Mouse (Mus musculus) T-helper 2 cell (primary cell): ENCODE data around the gene Esrrg.

Experiments
- in situ Hi-C: fragments of 300-600 bp; cut with MboI, MseI; formaldehyde crosslinking; loops from one replicate; pipeline ENCODE4 v1.15.1; 2025; ENCODE audit warnings: high pct_unique_total_duplicates

Gene Esrrg

GRCm38 (mm10) chr1:188152011-188152410 lies 543.4 kb downstream of the Esrrg start:
- in situ Hi-C loops: no loop called here

GRCm38 (mm10) chr1:188153665-188154064 lies 545.1 kb downstream of the Esrrg start:
- in situ Hi-C loops: no loop called here

GRCm38 (mm10) chr1:188154466-188155110 lies 546.0 kb downstream of the Esrrg start:
- in situ Hi-C loops: no loop called here

- in situ Hi-C loops: no loop called here
These were observed 546.7 kb downstream of the Esrrg start for GRCm38 (mm10) chr1:188155135-188155779.

GRCm38 (mm10) chr1:188156520-188156919 lies 547.9 kb downstream of the Esrrg start:
- in situ Hi-C loops: no loop called here

GRCm38 (mm10) chr1:188157237-188157955 lies 548.8 kb downstream of the Esrrg start:
- in situ Hi-C loops: no loop called here

GRCm38 (mm10) chr1:188158675-188159074 lies 550.1 kb downstream of the Esrrg start:
- in situ Hi-C loops: no loop called here

GRCm38 (mm10) chr1:188159108-188159507 lies 550.5 kb downstream of the Esrrg start:
- in situ Hi-C loops: no loop called here

GRCm38 (mm10) chr1:188163058-188163457 lies 554.5 kb downstream of the Esrrg start:
- in situ Hi-C loops: no loop called here

GRCm38 (mm10) chr1:188164251-188164650 lies 555.7 kb downstream of the Esrrg start:
- in situ Hi-C loops: no loop called here

- in situ Hi-C loops: no loop called here
These were observed 565.3 kb downstream of the Esrrg start for GRCm38 (mm10) chr1:188173859-188174258.

- in situ Hi-C loops: no loop called here
These were observed 574.4 kb downstream of the Esrrg start for GRCm38 (mm10) chr1:188182951-188183350.

- in situ Hi-C loops: no loop called here
These were observed 578.0 kb downstream of the Esrrg start for GRCm38 (mm10) chr1:188186440-188187117.

GRCm38 (mm10) chr1:188192971-188193370 lies 584.4 kb downstream of the Esrrg start:
- in situ Hi-C loops: no loop called here

GRCm38 (mm10) chr1:188207421-188207820 lies 598.8 kb downstream of the Esrrg start:
- in situ Hi-C loops: no loop called here

- in situ Hi-C loops: no loop called here
These were observed 600.4 kb downstream of the Esrrg start for GRCm38 (mm10) chr1:188209025-188209424.

GRCm38 (mm10) chr1:188214885-188215611 lies 606.5 kb downstream of the Esrrg start:
- in situ Hi-C loops: no loop called here

GRCm38 (mm10) chr1:188221226-188221792 lies 612.7 kb downstream of the Esrrg start:
- in situ Hi-C loops: no loop called here

GRCm38 (mm10) chr1:188233036-188233724 lies 624.6 kb downstream of the Esrrg start:
- in situ Hi-C loops: no loop called here

- in situ Hi-C loops: no loop called here
These were observed 630.0 kb downstream of the Esrrg start for GRCm38 (mm10) chr1:188238636-188239035.

GRCm38 (mm10) chr1:188241766-188242165 lies 633.2 kb downstream of the Esrrg start:
- in situ Hi-C loops: no loop called here
